Mouse (Mus musculus): ENCODE data around the gene Pnpla6. TPM values are rescaled to one million over a fixed set of nuclear protein-coding genes. Genes with fewer than 3 reads are reported as not detected.
"Not testable (repeated sequence)": the region's sequence is repeated elsewhere in the genome, so short reads cannot be mapped to it uniquely, and the experiment has no call there.

The Pnpla6 gene
- total RNA-seq, 1 experiment from 2014 or later = 63.8 TPM

DNA sequence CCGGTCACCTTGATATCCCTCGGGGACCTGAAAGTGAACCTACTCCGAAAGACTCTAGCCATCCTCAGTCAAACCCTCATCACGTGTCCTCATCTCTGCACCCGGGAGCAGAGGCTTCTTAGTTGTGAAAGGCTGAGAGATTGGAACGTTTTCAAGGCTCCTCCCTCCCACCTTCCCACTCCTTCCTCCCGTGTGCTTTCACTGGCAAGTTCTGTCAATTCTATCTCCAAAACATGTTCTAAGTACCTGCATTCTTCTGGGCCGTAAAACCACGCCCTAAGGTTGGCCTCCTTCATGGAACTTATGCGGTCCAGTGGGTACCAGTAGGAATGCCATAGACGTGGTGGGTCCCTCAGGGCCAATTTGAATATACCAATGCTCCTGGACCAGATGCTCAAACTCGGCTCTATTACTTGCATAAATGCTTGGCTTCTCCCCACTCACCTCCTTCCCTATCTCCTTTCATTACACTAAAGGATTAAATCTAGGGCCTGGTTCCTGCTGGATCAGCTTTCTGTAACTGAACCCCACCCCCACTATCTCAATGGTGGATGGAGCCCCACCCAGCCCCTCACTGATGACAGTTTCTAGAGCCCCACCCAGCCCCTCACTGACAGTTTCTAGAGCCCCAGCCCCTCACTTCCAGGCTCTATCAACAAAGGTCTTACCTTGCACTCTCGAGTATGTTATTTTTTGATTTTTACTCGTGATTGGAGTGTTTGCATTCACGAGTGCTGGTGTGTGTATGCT, 61.2 kb downstream of the Pnpla6 start:
- no peak for DNase-seq

GRCm38 (mm10) chr8:3579390-3580364, 64.5 kb downstream of the Pnpla6 start:
- DNase-seq = no peak

DNA sequence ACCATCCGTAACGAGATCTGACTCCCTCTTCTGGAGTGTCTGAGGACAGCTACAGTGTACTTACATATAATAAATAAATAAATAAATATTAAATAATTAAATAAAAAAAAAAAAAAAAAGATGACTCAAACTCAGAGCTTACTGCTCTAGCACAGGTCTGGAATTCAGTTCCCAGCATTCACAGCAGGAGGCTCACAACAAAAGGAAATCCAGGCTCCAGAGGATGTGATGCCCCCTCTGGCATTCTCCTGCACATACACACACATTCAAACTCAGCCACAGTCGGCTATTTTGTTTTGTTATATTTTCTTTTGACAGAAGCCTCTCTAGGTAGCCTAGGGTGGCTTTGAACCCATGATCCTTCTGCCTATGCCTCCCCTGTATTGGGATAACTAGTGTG, 66.8 kb downstream of the Pnpla6 start:
- DNase-seq = not testable (repeated sequence)

DNA sequence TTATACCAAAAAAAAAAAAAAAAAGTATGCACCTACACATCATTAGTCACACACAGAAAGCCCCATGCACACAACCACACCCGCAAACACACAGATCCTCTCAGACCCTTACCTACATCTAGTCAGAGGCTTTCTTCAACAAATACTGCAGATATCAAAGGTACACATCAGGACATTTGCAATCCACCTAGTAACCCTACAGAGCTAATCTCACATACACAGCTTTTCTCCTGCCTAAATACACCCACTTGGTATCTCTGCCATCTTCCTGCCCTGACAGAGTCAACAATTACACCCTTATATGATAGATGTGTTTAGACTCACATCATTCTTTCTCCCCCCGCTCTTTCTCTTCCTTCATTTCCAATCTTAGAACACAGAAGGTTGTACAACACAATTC, 71.3 kb downstream of the Pnpla6 start:
- no peak for DNase-seq

GRCm38 (mm10) chr8:3586993-3587390, 71.8 kb downstream of the Pnpla6 start, which contains the start of gene Camsap3:
Gene Camsap3, plus strand, starts transcription at chr8:3587293.
- no peak for DNase-seq

- peak; percentile 60 for DNase-seq
Observed at GRCm38 (mm10) chr8:3587391-3588257, 72.4 kb downstream of the Pnpla6 start.

GRCm38 (mm10) chr8:3588258-3588633, 73.1 kb downstream of the Pnpla6 start:
- no peak for DNase-seq

GRCm38 (mm10) chr8:3593470-3593869, 78.3 kb downstream of the Pnpla6 start:
- peak; percentile 38 for DNase-seq

Other genes with a start within 250 kb of the Pnpla6 start
- gene Insr, start 235.8 kb upstream of the Pnpla6 start, total RNA-seq (2021) = 127 and 144 TPM in 2 replicates
- 0.27 TPM in 1 of 2 replicates, not detected in the other for gene A430078G23Rik, start 162.0 kb upstream of the Pnpla6 start, total RNA-seq (2021)
- 30.6 and 53.5 TPM in 2 replicates for gene Arhgef18, start 122.4 kb upstream of the Pnpla6 start, total RNA-seq (2021)
- 11.2 and 12.4 TPM in 2 replicates for gene Pex11g, start 47.7 kb upstream of the Pnpla6 start, total RNA-seq (2021)
- not detected in 2 replicates for gene Tex45, start 44.5 kb upstream of the Pnpla6 start, total RNA-seq (2021)
- gene Zfp358, start 22.2 kb upstream of the Pnpla6 start, total RNA-seq (2021) = 18.2 and 24.3 TPM in 2 replicates
- 46.3 and 46.5 TPM in 2 replicates for gene Mcoln1, start 14.9 kb upstream of the Pnpla6 start, total RNA-seq (2021)
- not detected in 2 replicates for gene C330021F23Rik, start 52.6 kb downstream of the Pnpla6 start, total RNA-seq (2021)
- 7.0 and 10.0 TPM in 2 replicates for gene Camsap3, start 71.9 kb downstream of the Pnpla6 start, total RNA-seq (2021)
- gene Xab2, start 105.9 kb downstream of the Pnpla6 start, total RNA-seq (2021) = 34.8 and 40.9 TPM in 2 replicates
- gene Pet100, start 106.2 kb downstream of the Pnpla6 start, total RNA-seq (2021) = 90.3 and 117 TPM in 2 replicates
- not detected in 2 replicates for gene Pcp2, start 110.2 kb downstream of the Pnpla6 start, total RNA-seq (2021)
- gene Stxbp2, start 115.6 kb downstream of the Pnpla6 start, total RNA-seq (2021) = 123 and 133 TPM in 2 replicates
- gene Retn, start 140.4 kb downstream of the Pnpla6 start, total RNA-seq (2021) = 32.6 and 32.8 TPM in 2 replicates
- gene Mcemp1, start 150.4 kb downstream of the Pnpla6 start, total RNA-seq (2021) = 0.21 TPM in 1 of 2 replicates, not detected in the other
- 23.1 and 33.7 TPM in 2 replicates for gene Fcor, start 157.0 kb downstream of the Pnpla6 start, total RNA-seq (2021)
- 19.3 and 20.2 TPM in 2 replicates for gene Trappc5, start 160.9 kb downstream of the Pnpla6 start, total RNA-seq (2021)
- 0.18 TPM in 1 of 2 replicates, not detected in the other for gene Fcer2a, start 178.8 kb downstream of the Pnpla6 start, total RNA-seq (2021)
- not detected in 2 replicates for gene Clec4g, start 205.3 kb downstream of the Pnpla6 start, total RNA-seq (2021)
- gene Cd209a, start 233.6 kb downstream of the Pnpla6 start, total RNA-seq (2021) = not detected in 2 replicates

Measured in adrenal gland, postnatal 25 days (tissue).